Mouse (Mus musculus) midbrain, embryonic 15.5 days (tissue): ENCODE results near the gene Gm44502. TPM values are rescaled to one million over a fixed set of nuclear protein-coding genes. Genes with fewer than 3 reads are reported as not detected.

ENCODE experiments used
- ATAC-seq: fragments of 200-750 bp; cut with Nextera tagmentation; replicated peaks from 2 replicates; pipeline ENCODE4 v1.8.0; 2017; ENCODE audit warnings: moderate TSS enrichment
- H3K27ac ChIP-seq: fragments of 300-500 bp; sonication (generic); 2 replicates; pipeline ENCODE4 v1.5.1; 2015; ENCODE audit warnings: mild to moderate bottlenecking, inconsistent platforms
- H3K27me3 ChIP-seq: fragments of 300-500 bp; sonication (generic); replicated peaks from 2 replicates; pipeline ENCODE4 v1.6.1; 2015; ENCODE audit warnings: inconsistent platforms
- H3K36me3 ChIP-seq: fragments of 300-500 bp; sonication (generic); replicated peaks from 2 replicates; pipeline ENCODE4 v1.6.1; 2015; ENCODE audit warnings: inconsistent platforms
- H3K4me1 ChIP-seq: fragments of 300-500 bp; sonication (generic); 2 replicates; pipeline ENCODE4 v1.6.1; 2015; ENCODE audit warnings: inconsistent platforms
- H3K4me2 ChIP-seq: fragments of 300-500 bp; sonication (generic); 2 replicates; pipeline ENCODE4 v1.6.1; 2015; ENCODE audit warnings: inconsistent platforms, mild to moderate bottlenecking, moderate library complexity
- H3K4me3 ChIP-seq: fragments of 300-500 bp; sonication (generic); 2 replicates; pipeline ENCODE4 v1.5.1; 2015; ENCODE audit warnings: mild to moderate bottlenecking, inconsistent platforms
- H3K9ac ChIP-seq: fragments of 300-500 bp; sonication (generic); 2 replicates; pipeline ENCODE4 v1.6.1; 2015; ENCODE audit warnings: mild to moderate bottlenecking, inconsistent platforms
- H3K9me3 ChIP-seq: fragments of 300-500 bp; sonication (generic); 2 replicates; pipeline ENCODE4 v1.6.1; 2016; ENCODE audit warnings: inconsistent platforms
- WGBS: fragments of 180-500 bp; shearing (Covaris S2); methylation state at CpG from one replicate; pipeline ENCODE4 v1.1.7; 2015; ENCODE audit warnings: mixed read lengths; 5-methylcytosine and 5-hydroxymethylcytosine counted together
- polyA plus RNA-seq: library from polyadenylated mRNA; unstranded; fragments of >200 nt; fragmentation: Nextera tagmentation; extraction: Ambion mirVana; gene quantifications from 2 replicates; pipeline ENCODE4 v1.2.1, GENCODE M21; 2015

The Gm44502 gene
- polyA plus RNA-seq, 1 experiment from 2014 or later, result not detected

GRCm38 (mm10) chr15:89468577-89468976 is 39.1 kb upstream of the Gm44502 start:
- no peak for ATAC-seq
- H3K9ac ChIP-seq, result no peak overlapping the region
- H3K27ac ChIP-seq, result no peak overlapping the region
- no peaks in the 10 kb centered on the region for H3K36me3 ChIP-seq
- H3K4me2 ChIP-seq, result no peak overlapping the region
- WGBS, result 29% methylated on average over 2 of the region's 2 CpGs
- no peaks in the 10 kb centered on the region for H3K27me3 ChIP-seq
- no peaks in the 10 kb centered on the region for H3K9me3 ChIP-seq
- no peak overlapping the region for H3K4me3 ChIP-seq
- peaks cover 6% of the 10 kb centered on the region; the same call in 1 of the 2 replicates for H3K4me1 ChIP-seq

- Histone ChIP-seq H3K4me1 (peaks cover 9% of the 10 kb centered on the region; the same call in 1 of the 2 replicates), H3K4me2 (no peak overlapping the region), H3K9me3 (no peaks in the 10 kb centered on the region), H3K9ac (no peak overlapping the region), H3K27me3 (no peaks in the 10 kb centered on the region), H3K27ac (peak overlapping the region; percentile 59; the same call in 1 of the 2 replicates), H3K4me3 (no peak overlapping the region), H3K36me3 (peaks cover 20% of the 10 kb centered on the region)
- 0% methylated on average over 1 of the region's 1 CpGs for WGBS
- ATAC-seq, result peak; percentile 38; the same call in 1 of the 2 replicates
These were observed 35.6 kb upstream of the Gm44502 start for GRCm38 (mm10) chr15:89465052-89465451.

- Histone ChIP-seq H3K27ac (no peak overlapping the region), H3K4me3 (no peak overlapping the region), H3K9ac (no peak overlapping the region), H3K4me1 (peaks cover 9% of the 10 kb centered on the region; the same call in 1 of the 2 replicates), H3K4me2 (no peak overlapping the region), H3K9me3 (no peaks in the 10 kb centered on the region), H3K27me3 (no peaks in the 10 kb centered on the region), H3K36me3 (peaks cover 31% of the 10 kb centered on the region)
- no peak for ATAC-seq
- 65% methylated on average over 5 of the region's 5 CpGs for WGBS
These were observed 34.1 kb upstream of the Gm44502 start for GRCm38 (mm10) chr15:89463334-89464235.

- 81% methylated on average over 7 of the region's 7 CpGs for WGBS
- Histone ChIP-seq H3K27me3 (no peaks in the 10 kb centered on the region), H3K36me3 (peaks cover 44% of the 10 kb centered on the region), H3K27ac (no peak overlapping the region), H3K4me1 (peaks cover 13% of the 10 kb centered on the region; the same call in 1 of the 2 replicates), H3K4me2 (no peak overlapping the region), H3K9me3 (no peaks in the 10 kb centered on the region), H3K4me3 (no peak overlapping the region), H3K9ac (no peak overlapping the region)
- no peak for ATAC-seq
These were observed 32.7 kb upstream of the Gm44502 start for GRCm38 (mm10) chr15:89462176-89462575.

GRCm38 (mm10) chr15:89461321-89461720 is 31.8 kb upstream of the Gm44502 start:
- WGBS, result 86% methylated on average over 15 of the region's 15 CpGs
- Histone ChIP-seq H3K9me3 (no peaks in the 10 kb centered on the region), H3K36me3 (peaks cover 53% of the 10 kb centered on the region), H3K4me2 (no peak overlapping the region), H3K4me1 (peaks cover 13% of the 10 kb centered on the region; the same call in 1 of the 2 replicates), H3K27me3 (no peaks in the 10 kb centered on the region), H3K27ac (no peak overlapping the region), H3K9ac (no peak overlapping the region), H3K4me3 (no peak overlapping the region)
- no peak for ATAC-seq

GRCm38 (mm10) chr15:89460298-89460697 is 30.8 kb upstream of the Gm44502 start:
- Histone ChIP-seq H3K4me2 (no peak overlapping the region), H3K36me3 (peaks cover 53% of the 10 kb centered on the region), H3K27ac (no peak overlapping the region), H3K4me1 (peaks cover 19% of the 10 kb centered on the region), H3K9ac (no peak overlapping the region), H3K27me3 (no peaks in the 10 kb centered on the region), H3K4me3 (no peak overlapping the region), H3K9me3 (no peaks in the 10 kb centered on the region)
- WGBS, result 80% methylated on average over 10 of the region's 10 CpGs
- ATAC-seq, result no peak

- ATAC-seq, result no peak
- Histone ChIP-seq H3K27me3 (no peaks in the 10 kb centered on the region), H3K4me1 (peaks cover 20% of the 10 kb centered on the region), H3K4me3 (no peak overlapping the region), H3K4me2 (no peak overlapping the region), H3K27ac (no peak overlapping the region), H3K9ac (no peak overlapping the region), H3K9me3 (no peaks in the 10 kb centered on the region), H3K36me3 (peaks cover 53% of the 10 kb centered on the region)
- WGBS, result 94% methylated on average over 7 of the region's 7 CpGs
These were observed 30.3 kb upstream of the Gm44502 start for GRCm38 (mm10) chr15:89459821-89460220.

- no peaks in the 10 kb centered on the region for H3K27me3 ChIP-seq
- no peak overlapping the region for H3K4me3 ChIP-seq
- H3K36me3 ChIP-seq, result peaks cover 53% of the 10 kb centered on the region
- H3K4me1 ChIP-seq, result peaks cover 22% of the 10 kb centered on the region
- ATAC-seq, result no peak
- no peak overlapping the region for H3K9ac ChIP-seq
- WGBS, result 93% methylated on average over 15 of the region's 15 CpGs
- no peak overlapping the region for H3K27ac ChIP-seq
- H3K9me3 ChIP-seq, result no peaks in the 10 kb centered on the region
- H3K4me2 ChIP-seq, result no peak overlapping the region
These were observed 29.4 kb upstream of the Gm44502 start for GRCm38 (mm10) chr15:89458942-89459341.

- H3K4me2 ChIP-seq, result peak overlapping the region; percentile 98
- ATAC-seq, result no peak
- no peaks in the 10 kb centered on the region for H3K27me3 ChIP-seq
- peak overlapping the region; percentile 78 for H3K4me3 ChIP-seq
- H3K9me3 ChIP-seq, result no peaks in the 10 kb centered on the region
- peak overlapping the region; percentile 85 for H3K9ac ChIP-seq
- 87% methylated on average over 6 of the region's 6 CpGs for WGBS
- H3K36me3 ChIP-seq, result peaks cover 38% of the 10 kb centered on the region
- H3K4me1 ChIP-seq, result peaks cover 32% of the 10 kb centered on the region
- H3K27ac ChIP-seq, result no peak overlapping the region
These were observed 26.1 kb upstream of the Gm44502 start for GRCm38 (mm10) chr15:89455642-89456041.

- no peak for ATAC-seq
- peak overlapping the region; percentile 91 for H3K27ac ChIP-seq
- WGBS, result 13% methylated on average over 4 of the region's 6 CpGs
These were observed 25.4 kb upstream of the Gm44502 start for GRCm38 (mm10) chr15:89454857-89455256.

GRCm38 (mm10) chr15:89453865-89454478 is 24.5 kb upstream of the Gm44502 start, which contains the start of gene Mapk8ip2:
TSS of gene Mapk8ip2 (plus strand) at chr15:89453913.
- WGBS, result under 1% methylated on average over 53 of the region's 53 CpGs
- no peaks in the 10 kb centered on the region for H3K27me3 ChIP-seq

More at GRCm38 (mm10) chr15:89454857-89455256, 25.4 kb upstream of the Gm44502 start:
- Histone ChIP-seq H3K4me1 (peaks cover 32% of the 10 kb centered on the region), H3K4me2 (peak overlapping the region; percentile 98), H3K9ac (peak overlapping the region; percentile 85), H3K9me3 (no peaks in the 10 kb centered on the region), H3K27me3 (no peaks in the 10 kb centered on the region), H3K36me3 (peaks cover 32% of the 10 kb centered on the region), H3K4me3 (peak overlapping the region; percentile 78)

More at GRCm38 (mm10) chr15:89453865-89454478, 24.5 kb upstream of the Gm44502 start, which contains the start of gene Mapk8ip2:
- peaks cover 26% of the 10 kb centered on the region for H3K36me3 ChIP-seq
- no peaks in the 10 kb centered on the region for H3K9me3 ChIP-seq
- H3K4me2 ChIP-seq, result peak within 1 kb of the TSS; percentile 98
- ATAC-seq, result peak; percentile 85
- peak within 1 kb of the TSS; percentile 78 for H3K4me3 ChIP-seq
- peak within 1 kb of the TSS; percentile 91 for H3K27ac ChIP-seq
- peaks cover 32% of the 10 kb centered on the region for H3K4me1 ChIP-seq
- H3K9ac ChIP-seq, result peak within 1 kb of the TSS; percentile 85
